Mouse (Mus musculus) testis, adult 2 months (tissue): Measurements from ENCODE around the gene 2510002D24Rik. TPM values are rescaled to one million over a fixed set of nuclear protein-coding genes. Genes with fewer than 3 reads are reported as not detected.
"Not testable (repeated sequence)": the region's sequence is repeated elsewhere in the genome, so short reads cannot be mapped to it uniquely, and the experiment has no call there.

ENCODE experiments used
- H3K27ac ChIP-seq: fragments of 200-500 bp; 2 replicates; pipeline ENCODE4 v1.5.1; 2012; ENCODE audit warnings: low read depth, low read length; ENCODE audit not compliant: control insufficient read depth, insufficient read depth
- H3K27me3 ChIP-seq: fragments of 200-500 bp; 2 replicates; pipeline ENCODE4 v1.6.1; 2012; ENCODE audit warnings: mild to moderate bottlenecking, low read length, moderate library complexity; ENCODE audit not compliant: control insufficient read depth, insufficient read depth
- H3K36me3 ChIP-seq: fragments of 200-500 bp; 2 replicates; pipeline ENCODE4 v1.6.1; 2012; ENCODE audit warnings: mild to moderate bottlenecking, low read length; ENCODE audit not compliant: control insufficient read depth, insufficient read depth
- H3K4me1 ChIP-seq: fragments of 200-500 bp; 2 replicates; pipeline ENCODE4 v1.6.1; 2012; ENCODE audit warnings: low read length; ENCODE audit not compliant: control insufficient read depth, insufficient read depth
- H3K4me3 ChIP-seq: fragments of 200-500 bp; 2 replicates; pipeline ENCODE4 v1.5.1; 2012; ENCODE audit warnings: low read depth, mild to moderate bottlenecking, low read length, moderate library complexity, mixed read lengths; ENCODE audit not compliant: control insufficient read depth
- CTCF ChIP-seq: fragments of 200-500 bp; IDR thresholded peaks from 2 replicates; pipeline ENCODE4 v1.5.1; 2012; ENCODE audit warnings: low read depth, mild to moderate bottlenecking, inconsistent platforms, low read length, moderate library complexity; ENCODE audit not compliant: control insufficient read depth, insufficient read depth, insufficient replicate concordance
- POLR2A ChIP-seq: fragments of 200-500 bp; IDR thresholded peaks from 2 replicates; pipeline ENCODE4 v1.6.1; 2012; ENCODE audit warnings: low read depth, mild to moderate bottlenecking, inconsistent platforms, low read length, moderate library complexity; ENCODE audit not compliant: control insufficient read depth
- polyA plus RNA-seq: library from polyadenylated mRNA; depleted of rRNA; stranded (reverse); fragments of >200 nt; gene quantifications from 2 replicates; pipeline ENCODE4 v1.2.3, GENCODE M21; 2012; rRNA removed

2510002D24Rik gene
- polyA plus RNA-seq, 1 experiment, result 7.5 TPM

DNA sequence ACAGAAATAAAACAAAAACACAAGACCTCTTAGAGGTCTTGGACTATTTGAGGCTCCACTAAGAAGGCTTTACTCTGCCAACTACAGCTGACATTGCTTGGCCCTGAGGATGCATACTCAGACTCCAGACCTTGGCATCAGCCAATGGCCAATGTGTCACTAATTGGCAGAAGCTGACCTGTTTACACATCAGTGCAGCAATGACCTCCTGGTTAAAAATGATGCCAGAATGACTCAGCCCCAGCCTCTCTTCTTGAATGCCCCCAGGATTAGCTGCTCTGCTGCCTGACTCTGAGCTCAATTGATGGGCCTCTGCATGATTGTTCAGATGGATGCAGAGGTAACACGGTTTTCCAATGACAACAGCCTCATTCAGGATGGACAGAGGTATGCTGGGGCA, 23.8 kb downstream of the 2510002D24Rik start:
- no peaks in the 10 kb centered on the region for H3K36me3 ChIP-seq
- H3K27ac ChIP-seq, result no peak overlapping the region
- no peaks in the 10 kb centered on the region for H3K27me3 ChIP-seq
- no peaks in the 10 kb centered on the region for H3K4me1 ChIP-seq
- H3K4me3 ChIP-seq, result no peak overlapping the region
- no peak for TF ChIP-seq CTCF
- no peak for TF ChIP-seq POLR2A

DNA sequence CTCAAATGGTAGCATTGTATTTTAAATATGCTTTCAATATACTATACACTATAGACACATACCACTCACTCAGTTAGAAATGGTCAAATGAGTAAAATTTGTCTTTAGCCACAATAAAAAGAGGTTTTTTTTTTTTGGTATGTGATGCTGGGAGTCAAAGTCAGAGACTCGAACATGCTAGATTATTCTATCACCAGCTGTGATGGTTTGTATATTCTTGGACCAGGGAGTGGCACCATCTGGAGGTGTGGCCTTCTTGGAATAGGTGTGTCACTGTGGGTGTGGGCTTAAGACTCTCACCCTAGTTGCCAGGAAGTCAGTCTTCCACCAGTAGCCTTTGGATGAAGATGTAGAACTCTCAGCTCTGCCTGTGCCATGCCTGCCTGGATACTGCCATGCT, 34.1 kb downstream of the 2510002D24Rik start:
- not testable (repeated sequence) for H3K4me3 ChIP-seq, H3K27me3 ChIP-seq, H3K27ac ChIP-seq, H3K36me3 ChIP-seq, H3K4me1 ChIP-seq

GRCm38 (mm10) chr16:18876091-18876441, 39.7 kb downstream of the 2510002D24Rik start:
- no peaks in the 10 kb centered on the region; the same call in 1 of the 2 replicates for H3K36me3 ChIP-seq
- no peaks in the 10 kb centered on the region for H3K27me3 ChIP-seq
- TF ChIP-seq CTCF (no peak), POLR2A (no peak)
- peaks cover 6% of the 10 kb centered on the region for H3K4me1 ChIP-seq
- H3K4me3 ChIP-seq, result peak overlapping the region; percentile 95
- H3K27ac ChIP-seq, result peak overlapping the region; percentile 23

DNA sequence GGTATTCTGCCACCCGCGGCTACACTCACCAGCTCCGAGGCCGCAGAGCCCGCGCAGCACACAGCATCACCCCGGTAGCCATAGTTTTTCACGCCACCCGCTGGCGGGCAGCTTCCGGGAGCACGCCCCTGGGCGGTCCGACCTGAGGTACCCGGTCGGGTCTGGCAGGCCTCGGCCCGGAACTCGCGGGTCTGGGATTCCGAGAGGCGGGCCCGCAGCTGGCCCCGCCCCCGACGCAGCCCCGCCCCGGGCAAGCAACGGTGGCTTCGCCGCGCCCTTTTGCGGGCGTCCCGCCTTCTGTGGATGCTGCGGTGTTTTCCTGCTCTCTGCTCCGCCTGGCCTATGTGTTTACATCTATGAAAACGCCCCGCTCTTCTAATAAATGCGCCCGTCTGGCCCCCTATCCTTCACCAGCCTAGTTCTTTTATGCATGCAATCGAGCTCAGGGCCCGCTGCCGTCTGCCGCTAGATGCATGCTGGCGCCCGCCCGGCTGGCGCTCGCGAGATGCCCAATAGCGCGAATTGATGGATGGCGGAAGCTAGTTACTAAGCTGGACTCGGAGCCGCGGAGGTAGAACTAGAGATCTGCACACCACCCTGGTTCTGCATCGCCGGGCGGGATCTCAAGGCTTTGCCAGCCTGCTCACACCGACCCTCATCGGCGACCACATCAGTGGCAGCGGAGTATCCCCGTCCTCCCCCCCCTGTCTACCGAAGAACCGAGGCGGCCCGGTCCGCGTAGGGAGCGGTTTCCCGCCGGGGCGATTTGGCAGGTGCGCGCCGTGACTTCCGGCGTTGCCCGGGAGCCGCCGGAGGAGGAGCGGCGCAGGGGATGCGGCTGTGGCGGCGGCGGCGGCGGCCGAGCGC, 40.3 kb downstream of the 2510002D24Rik start, which contains the start of the genes Mrpl40 and Hira:
Gene Mrpl40 (minus strand): TSS at position 421 of the 867 bp plus-strand sequence.
Gene Hira (plus strand): TSS at position 596 of the 867 bp plus-strand sequence.
- peak within 1 kb of the TSS; percentile 95 for H3K4me3 ChIP-seq
- H3K36me3 ChIP-seq, result no peaks in the 10 kb centered on the region; the same call in 1 of the 2 replicates
- H3K4me1 ChIP-seq, result peaks cover 6% of the 10 kb centered on the region
- H3K27me3 ChIP-seq, result no peaks in the 10 kb centered on the region
- TF ChIP-seq POLR2A, result peak; percentile 63
- no peak for TF ChIP-seq CTCF
- peak within 1 kb of the TSS; percentile 93 for H3K27ac ChIP-seq

DNA sequence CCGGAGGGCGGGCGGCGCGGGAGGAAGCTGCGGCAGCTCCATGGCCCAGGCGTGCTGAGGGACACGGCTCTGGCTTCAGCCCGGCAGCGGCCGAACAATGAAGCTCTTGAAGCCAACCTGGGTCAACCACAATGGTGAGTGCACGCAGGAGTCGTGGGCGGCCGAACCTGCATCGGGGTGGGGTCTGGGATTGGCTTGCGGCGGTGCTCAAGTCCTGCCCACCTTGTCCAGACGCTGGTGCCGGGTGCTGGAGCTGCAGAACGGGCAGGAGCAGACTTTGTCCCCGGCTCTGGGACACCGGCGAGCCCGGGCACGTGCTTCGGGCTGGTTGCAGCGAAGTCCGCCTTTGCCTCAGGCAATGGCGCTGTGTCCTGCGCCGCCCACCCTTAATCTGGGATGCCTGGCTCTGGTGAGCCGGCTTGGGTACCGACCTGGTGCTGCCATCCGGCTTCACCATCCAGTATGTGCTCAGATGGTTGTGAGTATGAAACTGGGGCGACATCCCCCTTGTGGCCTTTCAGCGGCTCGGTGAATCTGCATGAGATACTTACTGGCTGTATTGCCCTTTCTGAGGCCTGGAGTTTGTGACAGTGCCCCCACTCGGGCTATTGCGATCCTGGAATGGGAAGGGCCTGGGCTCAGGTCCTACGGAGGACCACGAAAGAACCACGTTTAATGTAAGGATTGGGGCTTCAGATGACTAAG, 41.2 kb downstream of the 2510002D24Rik start:
- TF ChIP-seq POLR2A (no peak), CTCF (no peak)
- Histone ChIP-seq H3K4me1 (peaks cover 6% of the 10 kb centered on the region), H3K27me3 (no peaks in the 10 kb centered on the region), H3K4me3 (peak overlapping the region; percentile 95), H3K36me3 (no peaks in the 10 kb centered on the region; the same call in 1 of the 2 replicates), H3K27ac (peak overlapping the region; percentile 65)

- Histone ChIP-seq H3K4me3 (peak overlapping the region; percentile 95), H3K27me3 (no peaks in the 10 kb centered on the region), H3K4me1 (peaks cover 6% of the 10 kb centered on the region), H3K36me3 (no peaks in the 10 kb centered on the region; the same call in 1 of the 2 replicates), H3K27ac (no peak overlapping the region)
- no peak for TF ChIP-seq POLR2A
- no peak for TF ChIP-seq CTCF
Measured at GRCm38 (mm10) chr16:18878091-18878720, 41.8 kb downstream of the 2510002D24Rik start.

DNA sequence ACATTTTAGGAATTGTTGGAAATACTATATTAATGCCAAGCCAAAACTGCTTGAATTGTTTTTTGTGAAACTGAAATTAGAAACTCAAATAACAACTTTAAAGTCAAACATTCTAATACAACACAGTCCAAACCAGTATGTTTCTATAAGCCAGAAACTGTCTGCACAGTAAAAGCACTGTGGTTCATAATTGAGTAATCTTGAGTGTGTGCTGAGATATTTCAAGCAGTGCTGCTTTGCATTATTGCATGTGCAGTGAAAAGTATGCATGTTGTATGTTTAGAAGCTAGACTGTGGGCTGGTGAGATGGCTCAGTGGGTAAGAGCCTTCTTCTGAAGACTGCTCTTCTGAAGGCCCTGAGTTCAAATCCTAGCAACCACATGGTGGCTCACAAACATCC, 47.7 kb downstream of the 2510002D24Rik start:
- Histone ChIP-seq H3K27ac (no peak overlapping the region), H3K27me3 (no peaks in the 10 kb centered on the region), H3K36me3 (no peaks in the 10 kb centered on the region), H3K4me1 (no peaks in the 10 kb centered on the region), H3K4me3 (no peak overlapping the region)
- TF ChIP-seq POLR2A (no peak), CTCF (no peak)

Other genes with a start within 250 kb of the 2510002D24Rik start
- 4.2 and 6.1 TPM in 2 replicates for gene Tbx1, start 245.9 kb upstream of the 2510002D24Rik start, polyA plus RNA-seq
- gene Gp1bb, start 214.2 kb upstream of the 2510002D24Rik start, polyA plus RNA-seq, result 7.8 and 10.9 TPM in 2 replicates
- gene Gm49601, start 210.2 kb upstream of the 2510002D24Rik start, polyA plus RNA-seq, result 9.5 and 11.6 TPM in 2 replicates
- gene Sept5, start 206.6 kb upstream of the 2510002D24Rik start, polyA plus RNA-seq, result 62.5 and 63.0 TPM in 2 replicates
- gene Cldn5, start 59.7 kb upstream of the 2510002D24Rik start, polyA plus RNA-seq, result 9.2 and 9.3 TPM in 2 replicates
- gene Ufd1, start 24.8 kb upstream of the 2510002D24Rik start, polyA plus RNA-seq, result 588 and 668 TPM in 2 replicates
- 35.9 and 40.7 TPM in 2 replicates for gene Cdc45, start 24.6 kb upstream of the 2510002D24Rik start, polyA plus RNA-seq
- not detected in 2 replicates for gene Gm28539, start within 50 bp of the 2510002D24Rik start, polyA plus RNA-seq
- gene Mrpl40, start 40.3 kb downstream of the 2510002D24Rik start, polyA plus RNA-seq, result 12.4 and 13.9 TPM in 2 replicates
- gene Hira, start 40.5 kb downstream of the 2510002D24Rik start, polyA plus RNA-seq, result 15.0 and 16.5 TPM in 2 replicates